Mouse (Mus musculus) small intestine, adult 2 months (tissue): ENCODE data around the gene Hrh2.

Experiments
- CTCF ChIP-seq: fragments of 200-500 bp; IDR thresholded peaks from 2 replicates; pipeline ENCODE4 v1.5.1; 2012; ENCODE audit warnings: low read depth, mild to moderate bottlenecking, control low read depth, inconsistent platforms, low read length, moderate library complexity, mixed read lengths; ENCODE audit not compliant: insufficient replicate concordance, insufficient read length; ENCODE audit errors: extremely low read depth
- POLR2A ChIP-seq: fragments of 200-500 bp; IDR thresholded peaks from 2 replicates; pipeline ENCODE4 v1.6.1; 2012; ENCODE audit warnings: low read depth, mild to moderate bottlenecking, control low read depth, inconsistent platforms, low read length, moderate library complexity

GRCm38 (mm10) chr13:54176406-54177020, 15.4 kb upstream of the Hrh2 start:
- TF ChIP-seq POLR2A (no peak), CTCF (no peak)
